Mouse (Mus musculus) heart, adult 11 months (tissue): Measurements from ENCODE around the gene Dcaf8.
A peak's percentile ranks its signal among the peaks of the same experiment; 100 is the strongest.

Source experiments
- DNase-seq: peaks from one replicate; pipeline ENCODE4 v3.0.0; 2022

Gene Dcaf8

GRCm38 (mm10) chr1:172147835-172148278 is at the start of gene Dcaf8:
Gene Dcaf8 (plus strand): TSS chr1:172148084.
- peak; percentile 100 for DNase-seq

- no peak for DNase-seq
These were observed 48.4 kb upstream of the Dcaf8 start for GRCm38 (mm10) chr1:172099325-172100033.

DNA sequence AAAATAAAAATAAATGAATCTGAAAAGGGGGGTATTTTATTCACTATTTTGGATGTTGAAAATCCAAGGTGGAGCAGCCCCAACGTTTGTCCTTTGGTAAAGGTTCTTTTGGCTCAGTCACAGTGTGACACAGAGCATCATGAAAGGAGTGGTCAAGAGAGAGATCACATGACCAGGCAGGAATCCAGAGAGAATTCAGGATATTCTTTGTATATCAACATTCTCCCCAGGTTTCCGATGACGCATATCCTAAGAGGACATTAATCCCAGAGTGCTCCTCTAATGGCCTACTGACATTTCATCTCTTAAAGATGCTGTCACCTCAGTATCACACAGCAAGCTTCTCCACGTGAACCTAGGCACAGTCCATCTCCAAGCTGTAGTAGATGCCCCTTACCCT is 44.3 kb upstream of the Dcaf8 start:
- DNase-seq, result no peak

GRCm38 (mm10) chr1:172105101-172105500 is 42.8 kb upstream of the Dcaf8 start:
- DNase-seq, result no peak

DNA sequence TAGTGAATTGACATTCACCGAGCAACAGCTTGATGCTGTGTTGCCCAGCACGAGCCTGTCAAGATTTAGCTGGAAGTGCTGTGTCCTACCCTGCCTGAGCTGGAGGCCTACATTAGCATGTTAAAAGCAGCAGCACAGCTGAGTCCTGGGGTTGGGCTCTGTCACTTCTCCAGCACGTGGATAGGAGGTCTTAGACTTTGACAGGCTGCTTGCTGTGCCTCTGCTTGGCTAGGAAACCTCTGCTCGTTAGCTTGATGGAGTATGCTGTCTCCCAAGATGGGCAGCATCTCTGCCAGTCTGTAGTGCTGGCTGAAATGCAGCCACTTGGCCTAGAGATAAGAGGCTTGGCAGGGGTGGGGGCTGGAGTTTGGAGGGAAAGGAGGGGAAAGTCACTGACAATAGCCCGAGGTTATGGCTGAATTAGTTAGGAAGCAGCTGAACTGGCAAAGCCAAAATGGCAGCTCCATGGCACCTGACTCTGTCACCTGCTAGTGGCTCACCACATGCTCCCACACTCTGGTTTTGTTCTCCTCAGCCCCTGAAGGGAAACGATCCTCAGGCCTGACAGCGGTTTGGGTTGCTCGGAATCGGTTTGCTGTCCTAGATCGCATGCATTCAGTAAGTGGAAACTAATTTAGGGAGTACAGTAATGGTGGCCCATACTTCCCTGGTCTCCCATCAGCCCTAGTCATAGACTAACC is 40.0 kb upstream of the Dcaf8 start:
- peak; percentile 87 for DNase-seq

DNA sequence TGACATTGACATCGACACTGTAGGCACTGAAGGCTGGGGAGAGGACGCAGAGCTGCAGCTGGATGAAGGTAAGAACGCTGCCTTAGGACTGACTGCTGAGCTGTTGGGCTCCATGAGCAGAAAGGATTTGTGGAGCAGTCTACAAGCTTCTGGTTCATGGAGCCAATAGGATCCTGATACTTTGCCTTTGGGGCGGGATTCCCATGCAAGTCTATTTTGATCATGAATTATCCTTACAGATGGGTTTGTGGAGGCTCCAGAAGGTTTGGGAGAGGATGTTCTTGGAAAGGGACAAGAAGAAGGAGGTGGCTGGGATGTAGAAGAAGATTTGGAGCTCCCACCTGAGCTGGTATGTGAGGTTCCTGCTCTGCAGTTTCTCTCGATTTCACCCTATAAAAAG is 30.9 kb upstream of the Dcaf8 start:
- no peak for DNase-seq

DNA sequence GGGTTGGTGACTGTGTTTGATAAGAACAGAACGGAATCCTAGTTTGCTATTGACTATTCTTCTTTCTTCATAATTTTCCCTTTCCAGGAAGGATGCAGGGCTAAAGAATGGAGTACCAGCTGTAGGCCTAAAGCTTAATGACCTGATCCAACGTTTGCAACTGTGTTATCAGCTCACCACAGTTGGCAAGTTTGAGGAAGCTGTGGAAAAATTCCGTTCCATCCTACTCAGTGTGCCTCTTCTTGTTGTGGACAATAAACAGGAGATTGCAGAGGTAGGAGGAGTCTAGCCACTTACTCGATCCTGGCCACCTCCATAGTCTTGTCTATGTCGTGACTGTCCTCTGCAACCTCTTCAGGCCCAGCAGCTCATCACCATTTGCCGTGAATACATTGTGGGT is 28.8 kb upstream of the Dcaf8 start:
- peak; percentile 81 for DNase-seq

GRCm38 (mm10) chr1:172119720-172120119 is 28.2 kb upstream of the Dcaf8 start:
- DNase-seq, result peak; percentile 90

GRCm38 (mm10) chr1:172122671-172123070 is 25.2 kb upstream of the Dcaf8 start:
- DNase-seq, result peak; percentile 72

DNA sequence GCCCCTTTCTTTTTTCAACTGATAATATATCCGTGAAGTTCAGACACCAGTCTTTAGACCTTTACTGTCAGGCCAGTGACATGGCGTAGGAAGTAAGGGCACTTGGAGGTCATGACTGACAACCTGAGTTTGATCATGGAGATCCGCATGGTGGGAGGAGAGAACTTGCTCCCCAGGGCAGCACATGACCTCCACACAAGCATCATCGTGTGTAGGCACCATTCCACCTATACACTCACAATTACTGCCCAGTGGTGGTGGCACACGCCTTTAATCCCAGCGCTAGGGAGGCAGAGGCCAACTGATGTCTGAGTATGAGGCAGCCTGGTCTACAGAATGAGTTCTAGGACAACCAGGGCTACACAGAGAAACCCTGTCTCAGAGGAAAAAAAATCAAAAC is 23.3 kb upstream of the Dcaf8 start:
- DNase-seq, result peak; percentile 74

- DNase-seq, result peak; percentile 98
These were observed 21.2 kb upstream of the Dcaf8 start, which contains the start of gene Pex19 for GRCm38 (mm10) chr1:172126376-172127347. Gene Pex19 (plus strand): TSS chr1:172126755.

DNA sequence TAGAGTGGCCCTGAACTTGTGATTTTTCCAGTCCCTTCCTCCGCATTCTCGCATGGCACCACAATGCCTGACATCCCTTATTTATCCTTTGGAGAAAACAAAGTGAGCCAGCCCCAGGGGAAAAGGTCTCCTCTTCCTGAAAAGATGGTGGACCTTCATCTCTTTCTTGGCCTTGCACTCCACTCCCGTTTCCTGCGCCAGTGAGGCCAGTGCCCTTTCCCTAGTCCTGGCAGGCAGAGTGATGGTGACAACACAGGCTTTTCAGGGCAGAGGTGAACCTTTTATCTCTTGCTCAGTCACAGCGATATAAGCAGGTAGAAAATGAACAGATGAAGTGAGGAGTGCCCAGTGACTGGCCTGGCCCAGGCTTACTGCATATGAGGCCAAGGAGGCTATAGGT is 20.4 kb upstream of the Dcaf8 start:
- DNase-seq, result peak; percentile 92

- peak; percentile 83 for DNase-seq
These were observed 19.3 kb upstream of the Dcaf8 start for GRCm38 (mm10) chr1:172128563-172128962.

GRCm38 (mm10) chr1:172129108-172129507 is 18.8 kb upstream of the Dcaf8 start:
- DNase-seq, result peak; percentile 81

DNA sequence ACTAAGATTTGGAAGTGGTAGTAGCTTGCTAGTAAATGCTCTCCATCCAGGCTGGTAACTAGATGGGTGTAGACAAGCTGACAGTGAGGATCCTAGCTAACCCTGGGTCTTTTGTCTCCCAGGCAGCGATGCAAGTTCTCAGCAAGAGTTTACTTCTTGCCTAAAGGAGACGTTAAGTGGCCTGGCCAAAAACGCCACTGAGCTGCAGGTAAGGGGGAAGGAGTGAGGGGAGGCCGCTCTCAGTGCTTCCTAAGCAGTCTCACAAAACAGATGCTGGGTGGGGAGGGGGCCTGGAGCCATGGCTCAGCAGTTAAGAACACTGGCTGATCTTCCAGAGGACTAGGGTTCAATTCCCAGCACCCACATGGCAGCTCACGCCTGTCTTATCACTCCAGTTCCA is 18.1 kb upstream of the Dcaf8 start:
- DNase-seq, result peak; percentile 83

GRCm38 (mm10) chr1:172132319-172132718 is 15.6 kb upstream of the Dcaf8 start:
- no peak for DNase-seq

GRCm38 (mm10) chr1:172133535-172133934 is 14.3 kb upstream of the Dcaf8 start:
- peak; percentile 94 for DNase-seq

DNA sequence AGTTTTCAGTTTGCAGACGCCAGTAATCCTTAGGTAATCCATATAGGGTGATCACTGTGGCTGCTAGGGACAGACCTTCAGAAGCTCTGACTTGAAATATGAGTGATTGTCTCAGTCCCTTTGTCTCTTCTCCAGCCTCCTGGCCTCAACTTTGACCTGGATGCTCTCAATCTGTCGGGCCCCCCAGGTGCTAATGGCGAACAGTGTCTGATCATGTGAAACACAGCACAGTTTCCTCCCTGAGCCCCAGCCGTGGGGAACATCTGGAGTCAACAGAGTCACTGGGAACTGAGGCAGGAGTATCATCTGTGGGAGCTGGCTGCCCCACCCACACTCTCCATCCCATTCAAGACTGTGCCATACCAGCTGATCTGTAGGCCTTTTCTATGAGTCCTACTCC is 13.8 kb upstream of the Dcaf8 start:
- peak; percentile 91 for DNase-seq

DNA sequence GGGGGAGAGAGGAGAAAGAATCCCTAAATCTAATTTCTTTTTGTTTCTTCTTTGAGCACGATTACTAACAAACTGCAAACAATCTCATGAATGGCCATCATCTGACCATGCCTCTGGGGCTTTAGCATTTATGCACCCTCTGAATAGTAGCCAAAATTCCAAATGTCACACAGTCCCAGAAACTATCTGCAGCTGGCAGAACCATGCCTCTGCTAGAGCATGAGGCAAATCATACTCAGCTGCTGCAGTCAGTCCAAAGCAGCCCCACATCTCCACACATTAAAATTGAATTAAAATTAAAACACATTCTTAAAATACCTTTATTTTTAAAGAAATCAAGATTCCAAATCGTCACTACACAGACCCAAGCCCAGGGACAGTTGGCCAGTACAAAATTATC is 7.7 kb upstream of the Dcaf8 start:
- DNase-seq, result no peak

DNA sequence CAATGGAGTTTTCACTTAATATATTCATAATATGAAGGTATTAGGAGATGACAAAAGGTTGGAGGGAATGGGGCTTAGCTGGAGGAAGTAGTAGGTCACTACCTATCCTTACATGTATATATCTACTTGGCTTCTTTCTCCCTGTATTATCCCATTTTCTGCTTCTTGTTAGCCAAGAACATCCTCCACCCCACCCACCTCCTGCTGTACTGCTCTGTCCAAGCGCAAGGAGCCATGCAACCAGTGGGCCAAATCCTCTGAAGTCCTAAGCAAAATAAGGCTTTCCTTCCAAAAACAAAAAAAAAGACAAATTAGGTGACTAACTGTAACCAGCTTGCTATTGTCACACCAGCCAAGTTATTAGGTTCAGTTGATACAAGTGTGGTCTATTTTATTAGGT is 7.1 kb upstream of the Dcaf8 start:
- no peak for DNase-seq

DNA sequence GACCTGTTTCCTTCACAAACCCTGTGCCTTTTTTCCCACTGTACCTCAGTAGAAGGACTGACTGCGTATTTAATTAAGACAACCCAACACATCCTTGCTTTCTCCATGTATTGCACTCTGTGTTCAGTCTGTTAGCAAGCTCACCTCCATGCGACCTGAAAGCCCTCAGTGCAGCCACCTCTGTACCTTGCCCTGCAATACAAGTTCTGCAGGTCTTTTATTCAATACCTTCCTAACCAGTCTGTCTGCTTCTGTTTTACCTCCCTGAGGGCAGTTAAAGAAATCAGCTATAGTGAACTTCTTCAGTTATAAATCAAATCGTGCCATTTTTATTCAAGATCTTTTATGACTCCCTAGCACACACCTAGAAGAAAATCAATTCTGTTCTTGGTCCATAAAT is 6.4 kb upstream of the Dcaf8 start:
- no peak for DNase-seq

DNA sequence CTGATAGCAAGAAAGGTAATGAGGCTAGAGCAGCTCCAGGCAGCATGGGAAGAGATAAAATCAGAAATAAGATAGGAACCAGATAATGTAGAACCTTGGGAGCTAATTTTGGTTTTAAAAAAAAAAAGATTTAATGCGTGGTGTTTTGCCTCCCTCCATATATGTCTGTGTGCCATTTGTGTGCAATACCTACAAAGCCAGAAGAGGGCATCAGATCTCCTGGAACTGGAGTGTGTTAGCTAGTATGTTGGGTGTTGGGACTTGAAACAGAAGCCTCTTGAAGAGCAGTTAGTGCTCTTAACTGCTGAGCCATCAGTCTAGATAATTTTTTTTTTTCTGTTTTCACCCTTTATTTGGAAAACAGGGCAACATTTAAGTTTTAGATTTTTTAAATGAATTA is 4.3 kb upstream of the Dcaf8 start:
- DNase-seq, result peak; percentile 88

GRCm38 (mm10) chr1:172148279-172148954 is 533 bp downstream of the Dcaf8 start:
- no peak for DNase-seq
